Mouse (Mus musculus) adrenal gland, adult 8-10 months (tissue): ENCODE results near the gene Rprd1b. TPM values are rescaled to one million over a fixed set of nuclear protein-coding genes. Genes with fewer than 3 reads are reported as not detected.
A peak's percentile ranks its signal among the peaks of the same experiment; 100 is the strongest.

Experiments used
- DNase-seq: peaks from one replicate; pipeline ENCODE4 v3.0.0; 2022
- total RNA-seq, 4 experiments: library from RNA; stranded (reverse); gene quantifications; 2 replicates each; pipeline ENCODE4 v1.2.4; 2022

The Rprd1b gene
- 10 to 100 TPM; 32.9 to 45.6 (median 40.1) TPM for total RNA-seq

DNA sequence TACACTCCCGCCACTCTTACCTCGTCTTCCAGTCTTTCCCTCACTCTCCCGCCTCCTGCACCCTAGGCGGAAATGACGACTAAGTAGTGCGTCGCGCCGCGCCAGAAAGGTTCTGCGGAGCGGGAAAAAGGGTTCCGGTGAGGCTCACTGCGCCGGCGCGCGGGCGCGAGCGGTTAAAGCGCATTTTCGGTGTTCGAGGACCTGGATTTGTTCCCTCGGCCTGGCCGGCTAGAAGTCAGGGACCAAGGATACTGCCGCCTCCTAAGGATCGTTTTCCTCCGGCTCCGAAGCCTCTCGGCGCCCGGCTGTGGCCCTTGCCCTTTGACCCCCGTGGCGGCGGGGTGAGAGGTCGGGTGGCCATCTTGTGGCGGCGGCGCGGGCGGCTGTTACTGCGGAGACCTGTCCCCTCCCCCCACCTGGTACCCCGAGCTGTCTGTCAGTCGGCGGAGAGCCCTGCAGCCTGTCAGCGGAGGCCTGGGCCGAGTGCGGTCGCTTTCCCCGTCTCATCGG, at the start of gene Rprd1b, which contains the start of gene Tti1:
Gene Rprd1b (plus strand): TSS at position 144 of the 510 bp plus-strand sequence.
Gene Tti1 (minus strand): TSS at position 80 of the 510 bp plus-strand sequence.
- peak; percentile 90 for DNase-seq

DNA sequence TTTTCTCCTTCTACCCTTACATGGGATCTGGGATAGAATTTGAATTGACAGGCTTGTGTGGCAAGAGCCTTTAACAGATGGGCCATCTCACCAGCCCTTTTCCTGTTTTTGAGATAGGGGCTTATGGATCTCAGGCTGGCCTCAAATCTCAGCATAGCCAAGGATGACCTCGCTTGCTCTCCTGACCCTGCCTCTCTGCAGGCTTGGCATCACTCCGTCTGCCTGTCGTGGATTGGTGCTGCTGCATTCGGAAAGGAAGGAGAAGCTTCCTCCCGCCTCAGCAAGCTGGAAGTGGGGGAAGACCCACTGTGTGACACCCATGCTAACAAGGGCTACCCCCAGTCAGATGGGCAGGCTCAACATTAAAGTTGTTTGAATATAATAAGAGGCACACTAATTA, 49.1 kb upstream of the Rprd1b start:
- no peak for DNase-seq

DNA sequence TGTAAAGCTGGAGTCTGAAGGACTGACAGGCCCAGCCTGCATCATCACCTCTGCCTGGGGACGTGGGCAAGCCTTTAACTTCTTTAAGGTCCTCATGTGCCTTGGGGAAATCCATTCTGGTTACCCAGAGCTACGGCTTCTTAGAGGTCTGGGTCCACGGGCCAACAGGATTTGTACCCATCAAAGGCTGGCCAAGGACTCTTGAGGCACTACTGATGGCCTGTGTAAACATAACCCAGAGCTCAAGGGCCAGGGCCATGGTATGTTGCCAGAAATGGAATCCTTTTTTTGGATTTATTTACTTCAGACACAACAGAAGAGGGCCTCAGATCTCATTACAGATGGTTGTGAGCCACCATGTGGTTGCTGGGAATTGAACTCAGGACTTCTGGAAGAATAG, 45.6 kb upstream of the Rprd1b start:
- DNase-seq: no peak

- no peak for DNase-seq
Observed at GRCm38 (mm10) chr2:157983276-157983675, 45.0 kb upstream of the Rprd1b start.

GRCm38 (mm10) chr2:157985611-157986010, 42.7 kb upstream of the Rprd1b start:
- DNase-seq: no peak

GRCm38 (mm10) chr2:157986235-157986634, 42.1 kb upstream of the Rprd1b start:
- no peak for DNase-seq

- DNase-seq: no peak
Observed at GRCm38 (mm10) chr2:157988416-157989190, 39.7 kb upstream of the Rprd1b start.

DNA sequence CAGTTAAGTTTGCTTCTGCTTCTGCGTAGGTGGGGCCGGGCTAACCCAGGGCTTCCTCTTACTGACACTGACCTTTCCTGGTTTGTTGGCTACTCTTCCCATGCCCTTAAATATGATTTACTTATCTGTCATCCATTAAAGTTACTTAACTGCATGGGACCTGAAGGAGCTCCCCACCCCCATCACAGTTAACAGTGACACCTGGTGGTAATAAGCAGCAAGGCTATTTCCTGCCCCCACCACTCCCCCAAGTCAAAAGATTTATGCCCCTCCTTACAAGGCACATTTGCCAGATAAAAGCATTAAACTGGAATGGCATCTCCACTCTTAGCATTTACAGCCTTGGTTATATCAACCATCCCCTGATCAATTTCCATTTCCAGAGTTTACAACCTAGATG, 38.4 kb upstream of the Rprd1b start:
- DNase-seq: no peak

GRCm38 (mm10) chr2:157991026-157991425, 37.3 kb upstream of the Rprd1b start:
- no peak for DNase-seq

DNA sequence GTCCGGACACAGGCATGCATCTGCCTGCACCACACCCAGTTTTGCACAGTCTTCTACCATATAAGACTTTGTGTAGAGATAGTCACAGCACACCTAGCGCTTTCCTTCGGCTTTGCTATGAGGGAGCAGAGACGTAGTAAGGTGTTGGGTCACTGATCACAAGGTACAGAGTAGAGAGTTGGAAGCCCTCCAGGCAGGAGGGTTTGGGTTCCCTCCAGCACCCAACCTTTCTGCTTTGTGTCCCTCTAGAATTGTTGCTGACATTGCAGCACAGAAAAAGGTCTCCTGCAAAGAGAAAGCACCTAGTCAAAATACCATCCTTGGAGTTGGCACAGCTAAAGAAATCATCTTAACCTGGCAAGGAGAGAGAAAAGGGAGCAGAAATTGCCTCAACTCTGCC, 35.8 kb upstream of the Rprd1b start:
- DNase-seq: no peak

DNA sequence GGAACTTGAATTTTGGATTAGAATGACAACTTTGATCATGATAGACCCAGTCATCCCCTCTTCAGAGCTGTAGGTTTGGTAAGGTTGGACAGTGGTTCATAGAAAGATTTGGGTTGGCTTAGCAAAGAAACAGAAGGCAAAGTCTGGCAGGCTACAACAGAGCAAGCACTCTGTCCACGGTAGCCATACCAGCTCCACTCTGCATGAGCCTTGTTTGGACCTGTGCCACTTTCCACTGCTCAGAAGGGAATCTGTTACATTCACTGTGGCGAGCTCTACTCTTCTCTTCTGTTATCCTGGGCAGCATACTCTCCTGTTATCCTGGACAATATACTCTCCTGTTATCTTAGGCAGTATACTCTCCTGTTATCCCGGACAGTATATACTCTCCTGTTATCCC, 29.5 kb upstream of the Rprd1b start:
- no peak for DNase-seq

DNA sequence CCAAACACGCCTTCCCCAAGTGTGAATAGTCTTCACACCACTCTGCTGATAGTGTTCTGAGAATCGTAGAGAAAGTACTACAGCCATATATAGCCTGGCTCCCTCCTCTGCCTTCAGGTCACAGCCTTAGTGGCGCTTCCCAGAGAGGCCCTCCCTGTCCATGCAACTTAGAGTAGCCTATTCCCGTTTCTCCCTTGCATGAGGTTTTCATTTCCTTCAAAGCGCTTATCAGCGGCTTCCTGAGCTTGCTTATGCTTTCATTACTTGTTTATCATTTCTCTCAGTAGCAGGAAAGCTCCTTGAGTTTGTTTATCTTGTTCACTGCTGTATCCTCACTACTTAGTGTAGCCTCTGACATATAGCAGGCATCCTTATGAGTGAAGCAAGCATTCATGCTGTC, 23.7 kb upstream of the Rprd1b start:
- DNase-seq: no peak

- DNase-seq: no peak
Observed at GRCm38 (mm10) chr2:158005641-158006040, 22.7 kb upstream of the Rprd1b start.

- no peak for DNase-seq
Observed at GRCm38 (mm10) chr2:158009373-158009772, 18.9 kb upstream of the Rprd1b start.

DNA sequence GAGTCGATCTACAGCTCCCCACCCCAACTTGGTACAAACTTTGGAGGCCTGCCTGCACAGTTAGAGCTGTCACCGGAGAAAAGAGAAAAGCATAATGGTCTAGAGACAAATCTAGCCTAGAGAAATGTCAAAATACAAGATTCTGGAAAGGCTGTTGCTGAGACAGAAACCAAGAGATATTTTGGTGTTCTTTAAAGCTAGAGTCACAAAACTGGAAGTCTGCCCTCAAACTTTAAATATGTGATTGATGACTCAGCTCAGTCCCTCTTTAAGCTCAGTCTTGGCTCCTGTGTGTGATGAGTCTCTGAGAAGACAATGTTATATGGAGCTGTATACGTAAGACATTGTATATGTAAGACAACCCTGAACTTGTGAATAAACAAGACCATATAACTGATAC, 15.7 kb upstream of the Rprd1b start:
- DNase-seq: no peak

DNA sequence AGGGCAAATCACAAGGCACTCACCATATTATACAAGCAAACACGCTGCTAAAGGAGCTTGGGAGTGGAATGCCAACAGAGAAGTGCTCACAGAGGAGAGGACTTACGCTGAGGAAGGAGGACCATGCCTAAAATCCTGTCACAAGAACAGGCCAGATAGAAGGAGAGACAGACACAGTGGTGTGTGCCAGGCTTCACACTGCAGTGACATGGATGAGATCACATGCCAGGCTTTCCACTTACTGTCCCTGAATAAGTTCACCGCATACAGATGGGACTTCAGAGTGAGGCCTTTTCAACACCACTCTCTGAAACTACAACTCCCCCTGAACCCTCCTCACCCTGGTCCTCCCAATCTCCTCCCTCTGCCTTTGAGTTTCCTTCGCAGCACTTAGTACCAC, 11.0 kb upstream of the Rprd1b start:
- no peak for DNase-seq

- no peak for DNase-seq
Observed at GRCm38 (mm10) chr2:158027855-158028353, 393 bp upstream of the Rprd1b start.

- no peak for DNase-seq
Observed at GRCm38 (mm10) chr2:158030007-158030406, 1.7 kb downstream of the Rprd1b start.

DNA sequence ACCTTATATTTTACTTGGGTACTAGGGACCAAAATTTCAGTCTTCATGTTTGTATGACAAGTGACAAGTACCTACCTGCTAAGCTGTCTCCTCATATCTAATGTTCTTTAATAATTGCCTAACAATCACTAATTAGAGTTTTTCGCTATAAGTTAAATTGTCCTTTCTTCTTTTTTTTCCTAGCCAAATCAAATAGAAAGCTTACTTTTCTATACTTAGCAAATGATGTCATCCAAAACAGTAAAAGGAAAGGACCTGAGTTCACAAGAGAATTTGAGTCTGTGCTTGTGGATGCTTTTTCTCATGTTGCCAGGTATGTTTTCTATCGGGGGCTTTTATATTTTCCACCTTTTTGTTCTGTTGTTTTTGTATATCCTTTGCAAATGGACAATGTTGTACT, 7.5 kb downstream of the Rprd1b start:
- DNase-seq: no peak

DNA sequence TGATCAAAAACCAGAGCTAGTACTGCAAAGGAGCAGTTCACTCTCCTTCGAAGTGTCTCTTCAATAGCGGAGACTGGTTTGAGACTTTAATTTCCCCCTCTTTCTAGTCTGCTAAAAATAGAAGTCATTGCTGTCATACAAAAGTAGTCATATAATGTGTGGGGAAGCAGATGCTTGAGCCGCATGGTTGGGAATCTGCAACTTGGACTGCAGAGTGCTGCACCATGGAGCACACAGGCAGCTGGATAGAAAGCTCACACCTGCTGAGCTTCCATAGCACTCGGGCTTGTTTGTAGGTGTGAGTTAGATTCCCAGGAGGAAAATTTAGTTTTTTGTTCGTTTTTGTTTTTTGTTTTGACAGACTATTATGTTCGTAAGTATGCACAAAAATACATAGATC, 8.1 kb downstream of the Rprd1b start:
- no peak for DNase-seq

DNA sequence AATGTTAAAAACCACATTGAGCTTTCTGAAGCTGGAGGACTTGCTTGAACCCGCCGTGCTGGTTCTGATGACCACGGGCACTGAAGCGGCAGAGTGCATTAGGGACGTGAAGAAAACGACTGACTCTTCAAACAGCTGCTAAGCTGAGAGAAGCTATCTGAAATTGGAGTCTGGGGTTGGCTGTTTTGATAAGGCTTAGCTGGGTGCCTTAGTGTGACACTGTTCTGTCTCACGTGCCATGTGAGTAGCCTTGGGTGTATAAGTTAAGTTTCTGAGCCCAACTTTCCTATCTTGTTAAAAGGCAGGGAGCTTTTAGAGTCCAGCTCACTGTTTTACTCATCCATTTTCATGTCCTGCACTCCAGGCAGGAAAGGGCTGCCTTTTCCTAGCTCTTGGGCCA, 8.7 kb downstream of the Rprd1b start:
- DNase-seq: no peak

DNA sequence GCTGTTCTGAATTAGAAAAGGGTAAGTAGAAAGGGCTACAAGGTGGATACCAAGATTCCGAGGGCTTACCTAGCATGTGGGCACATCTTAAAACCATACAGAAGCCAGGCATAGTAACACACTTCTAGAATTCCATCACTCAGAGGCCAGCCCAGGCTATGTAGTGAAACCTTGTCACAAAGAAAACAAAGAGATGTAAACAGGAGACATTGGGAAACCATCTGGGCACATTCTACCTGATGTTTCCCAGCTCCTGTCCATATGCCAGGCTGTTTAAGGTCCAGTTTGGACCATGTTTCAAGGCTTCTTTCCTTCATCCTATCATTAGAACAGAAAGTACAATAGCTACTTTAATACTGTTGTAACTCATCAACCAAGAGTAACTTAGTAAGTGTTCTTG, 9.3 kb downstream of the Rprd1b start:
- no peak for DNase-seq

DNA sequence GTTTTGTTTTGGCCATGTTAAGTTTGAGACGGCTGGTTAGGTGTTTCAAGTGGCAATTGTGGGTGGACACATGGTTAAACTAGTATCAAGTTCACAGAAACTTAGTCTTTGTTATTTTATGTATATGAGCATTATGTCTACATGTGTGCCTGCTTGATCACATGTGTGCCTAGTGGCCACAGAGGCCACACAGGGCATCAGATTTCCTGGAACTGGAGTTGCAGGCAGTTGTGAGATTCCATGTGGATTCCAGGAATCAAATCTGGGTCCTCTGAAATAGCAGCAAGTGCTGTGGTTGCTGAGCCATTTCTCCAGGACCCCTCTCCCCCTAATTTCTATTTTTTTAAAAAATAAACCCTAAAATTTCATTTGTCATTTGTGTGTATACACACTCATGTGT, 11.4 kb downstream of the Rprd1b start:
- DNase-seq: no peak

DNA sequence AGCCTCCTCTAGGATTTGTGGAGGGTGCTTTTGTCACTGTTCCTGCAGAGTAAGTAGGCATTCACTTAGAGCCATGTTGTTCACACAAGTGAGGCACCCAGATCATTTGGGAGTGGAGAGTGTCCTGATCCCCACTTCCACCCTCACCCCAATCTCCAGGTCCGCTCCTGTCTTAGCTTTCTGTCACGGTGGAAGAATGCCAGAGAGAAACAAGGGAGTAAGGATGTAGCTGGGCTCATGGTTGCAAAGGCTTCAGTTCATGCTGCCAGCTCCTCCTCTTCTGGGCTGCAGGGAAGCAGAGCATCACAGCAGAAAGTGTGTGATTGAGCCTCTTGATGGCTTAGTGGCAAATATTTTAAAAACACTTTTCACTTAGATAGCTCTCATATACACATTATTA, 12.1 kb downstream of the Rprd1b start:
- no peak for DNase-seq
